Mouse (Mus musculus): ENCODE measurements around the gene Camkv. TPM values are rescaled to one million over a fixed set of nuclear protein-coding genes. Genes with fewer than 3 reads are reported as not detected.
A peak's percentile ranks its signal among the peaks of the same experiment; 100 is the strongest.

The Camkv gene
- total RNA-seq, 1 experiment: 21.5 TPM

DNA sequence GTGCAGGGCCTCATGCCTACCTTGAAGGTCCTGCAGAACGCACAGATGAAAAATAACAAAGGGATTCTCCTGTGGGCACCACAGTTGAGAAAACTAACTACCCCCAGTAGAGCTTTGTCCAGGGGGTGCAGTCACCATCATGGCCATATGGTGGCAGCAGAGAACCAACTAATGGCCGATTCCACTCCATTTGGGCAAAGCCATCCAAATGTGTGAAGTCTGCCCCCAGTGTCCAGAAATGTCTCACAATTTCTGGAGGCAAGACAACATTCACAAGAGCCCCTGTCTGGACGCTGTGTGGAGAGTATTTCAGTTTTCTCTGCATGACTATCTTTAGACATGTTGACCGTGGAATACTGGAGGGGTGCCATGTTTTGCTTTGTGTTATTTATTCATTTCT lies 30.7 kb upstream of the Camkv start:
- DNase-seq (ENCODE audit: low read depth, low spot score): peak; percentile 84
- H3K4me1 ChIP-seq (ENCODE audit: control insufficient read depth in 2 of 2, insufficient read depth in 2 of 2, low read length in 2 of 2, poor library complexity in 1 of 2): peaks cover 0 to 8% of the 10 kb centered on the region in 2 experiments; a peak in 2 of 4 replicates
- H3K9me3 ChIP-seq (ENCODE audit: control insufficient read depth, insufficient read depth, low read depth, low read length): no peaks in the 10 kb centered on the region
- no peaks in the 10 kb centered on the region for H3K36me3 ChIP-seq (ENCODE audit: control insufficient read depth, insufficient read depth, low read length, poor library complexity, severe bottlenecking)
- no peak overlapping the region for H3K4me3 ChIP-seq (ENCODE audit: insufficient read depth in 1 of 2, low read depth in 1 of 2, low read length in 2 of 2, poor library complexity in 1 of 2, severe bottlenecking in 1 of 2)
- H3K9ac ChIP-seq (ENCODE audit: insufficient read depth, low read depth, low read length, poor library complexity, severe bottlenecking): no peak overlapping the region
- TF ChIP-seq HCFC1 (IDR thresholded peaks at IDR 0.05; ENCODE audit: borderline replicate concordance, insufficient read depth, low read length): peak; percentile 68; the same call in 1 of the 2 replicates
- TF ChIP-seq ZNF384 (IDR thresholded peaks at IDR 0.05; ENCODE audit: low read depth, low read length): 0 out of 2 replicates have a peak, but pooled peaks have one; percentile 23
- TF ChIP-seq ZC3H11A (IDR thresholded peaks at IDR 0.05; ENCODE audit: borderline replicate concordance, low read depth, low read length): peak; percentile 92
- no peak for TF ChIP-seq CHD2 (IDR thresholded peaks at IDR 0.05; ENCODE audit: low read depth, low read length)
- in situ Hi-C loops (cut with MboI; ENCODE audit: low sequenced_read_pairs in 2 of 2, unreplicated experiment in 2 of 2): loop anchor here in 1 of 2 experiments (5.0 kb wide), 1 partner anchor 163 kb away; no protein-coding TSS in a partner anchor
- no peak overlapping the region for H3K27ac ChIP-seq (ENCODE audit: insufficient read depth, low read depth, low read length, poor library complexity, severe bottlenecking)

DNA sequence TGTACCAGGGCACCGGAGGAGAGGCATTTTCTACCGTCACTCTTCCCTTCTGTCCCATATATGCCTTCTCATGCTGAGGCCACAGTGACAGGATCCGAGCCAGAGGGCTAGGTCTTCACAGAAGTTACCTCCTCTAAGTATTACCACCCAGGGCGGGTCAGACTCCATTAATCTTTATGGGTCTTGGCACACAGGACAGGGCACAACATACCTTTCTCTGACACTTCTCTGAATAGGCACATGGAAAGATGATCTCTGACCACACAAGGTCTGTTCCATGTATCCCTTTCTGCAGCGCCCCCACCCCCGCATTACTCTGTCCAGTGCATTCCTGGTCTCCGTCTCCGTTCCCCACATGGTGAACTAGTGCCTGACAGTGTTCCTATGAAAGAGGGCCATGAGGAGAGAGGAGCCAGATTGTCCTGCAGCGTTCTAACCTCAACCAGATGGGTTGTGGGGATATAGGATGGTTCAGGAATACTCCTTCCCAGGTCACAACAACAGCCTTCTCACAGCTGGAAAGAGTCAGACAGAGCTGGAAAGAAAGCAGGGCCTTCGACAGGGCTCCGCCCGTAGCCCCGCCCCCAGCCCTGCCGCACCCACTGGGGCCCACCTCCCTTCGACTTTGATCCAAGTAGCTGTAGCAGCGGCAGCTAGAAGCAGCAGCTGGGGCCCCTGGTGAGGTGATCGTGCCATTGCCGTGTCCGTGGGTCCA lies 29.1 kb upstream of the Camkv start, which contains the start of gene Mst1r:
Gene Mst1r (plus strand): TSS at position 622 of the 715 bp plus-strand sequence.
- Histone ChIP-seq H3K9ac (ENCODE audit: insufficient read depth, low read depth, low read length, poor library complexity, severe bottlenecking) (peak within 1 kb of the TSS; percentile 36; the same call in 1 of the 2 replicates), H3K27ac (ENCODE audit: insufficient read depth, low read depth, low read length, poor library complexity, severe bottlenecking) (no peak within 1 kb of the TSS), H3K4me1 (ENCODE audit: control insufficient read depth in 2 of 2, insufficient read depth in 2 of 2, low read length in 2 of 2, poor library complexity in 1 of 2) (peaks cover 0 to 5% of the 10 kb centered on the region in 2 experiments; a peak in 2 of 4 replicates), H3K36me3 (ENCODE audit: control insufficient read depth, insufficient read depth, low read length, poor library complexity, severe bottlenecking) (no peaks in the 10 kb centered on the region), H3K4me3 (ENCODE audit: insufficient read depth in 1 of 2, low read depth in 1 of 2, low read length in 2 of 2, poor library complexity in 1 of 2, severe bottlenecking in 1 of 2) (peak within 1 kb of the TSS; percentile 65 to 77; a peak in 3 of 4 replicates), H3K9me3 (ENCODE audit: control insufficient read depth, insufficient read depth, low read depth, low read length) (no peaks in the 10 kb centered on the region)
- peak; percentile 58 for DNase-seq (ENCODE audit: low read depth, low spot score)
- TF ChIP-seq MAFK (IDR thresholded peaks at IDR 0.05; ENCODE audit: insufficient read depth, low read depth, low read length): no peak
- no peak for TF ChIP-seq CHD2 (IDR thresholded peaks at IDR 0.05; ENCODE audit: low read depth, low read length)
- no peak for TF ChIP-seq HCFC1 (IDR thresholded peaks at IDR 0.05; ENCODE audit: borderline replicate concordance, insufficient read depth, low read length)
- no peak for TF ChIP-seq ZNF384 (IDR thresholded peaks at IDR 0.05; ENCODE audit: low read depth, low read length)
- TF ChIP-seq ZC3H11A (IDR thresholded peaks at IDR 0.05; ENCODE audit: borderline replicate concordance, low read depth, low read length): no peak
- in situ Hi-C loops (cut with MboI; ENCODE audit: low sequenced_read_pairs in 2 of 2, unreplicated experiment in 2 of 2): no loop called here

DNA sequence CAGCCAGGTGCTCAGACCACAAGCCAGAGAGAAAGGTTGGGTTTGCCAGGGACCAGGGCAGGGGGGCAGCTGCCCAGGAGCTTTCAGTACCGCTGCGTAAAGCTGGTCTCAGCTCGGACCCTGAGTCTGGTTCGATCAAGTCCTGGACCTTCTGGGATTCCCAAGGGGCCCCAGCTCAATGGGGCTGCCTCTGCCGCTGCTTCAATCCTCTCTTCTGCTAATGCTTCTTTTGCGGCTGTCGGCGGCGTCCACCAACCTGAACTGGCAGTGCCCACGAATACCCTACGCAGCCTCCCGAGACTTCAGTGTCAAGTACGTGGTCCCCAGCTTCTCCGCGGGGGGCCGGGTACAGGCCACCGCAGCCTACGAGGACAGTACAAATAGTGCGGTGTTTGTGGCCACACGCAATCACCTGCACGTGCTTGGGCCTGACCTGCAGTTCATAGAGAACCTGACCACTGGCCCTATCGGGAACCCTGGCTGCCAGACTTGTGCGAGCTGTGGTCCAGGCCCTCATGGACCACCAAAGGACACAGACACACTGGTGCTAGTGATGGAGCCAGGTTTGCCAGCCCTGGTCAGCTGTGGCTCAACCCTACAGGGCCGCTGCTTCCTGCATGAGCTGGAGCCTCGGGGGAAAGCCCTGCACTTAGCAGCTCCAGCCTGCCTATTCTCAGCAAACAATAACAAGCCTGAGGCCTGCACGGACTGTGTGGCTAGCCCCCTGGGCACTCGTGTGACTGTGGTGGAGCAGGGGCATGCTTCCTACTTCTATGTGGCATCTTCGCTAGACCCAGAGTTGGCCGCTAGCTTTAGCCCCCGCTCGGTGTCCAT lies 28.3 kb upstream of the Camkv start:
- TF ChIP-seq CHD2 (IDR thresholded peaks at IDR 0.05; ENCODE audit: low read depth, low read length): no peak
- no peak for TF ChIP-seq ZNF384 (IDR thresholded peaks at IDR 0.05; ENCODE audit: low read depth, low read length)
- TF ChIP-seq ZC3H11A (IDR thresholded peaks at IDR 0.05; ENCODE audit: borderline replicate concordance, low read depth, low read length): no peak
- TF ChIP-seq MAFK (IDR thresholded peaks at IDR 0.05; ENCODE audit: insufficient read depth, low read depth, low read length): no peak
- TF ChIP-seq HCFC1 (IDR thresholded peaks at IDR 0.05; ENCODE audit: borderline replicate concordance, insufficient read depth, low read length): no peak
- Histone ChIP-seq H3K4me1 (ENCODE audit: control insufficient read depth in 2 of 2, insufficient read depth in 2 of 2, low read length in 2 of 2, poor library complexity in 1 of 2) (peaks cover 0 to 3% of the 10 kb centered on the region in 2 experiments; a peak in 2 of 4 replicates), H3K4me3 (ENCODE audit: insufficient read depth in 1 of 2, low read depth in 1 of 2, low read length in 2 of 2, poor library complexity in 1 of 2, severe bottlenecking in 1 of 2) (peak overlapping the region; percentile 65 to 77; a peak in 3 of 4 replicates), H3K36me3 (ENCODE audit: control insufficient read depth, insufficient read depth, low read length, poor library complexity, severe bottlenecking) (no peaks in the 10 kb centered on the region), H3K27ac (ENCODE audit: insufficient read depth, low read depth, low read length, poor library complexity, severe bottlenecking) (no peak overlapping the region), H3K9me3 (ENCODE audit: control insufficient read depth, insufficient read depth, low read depth, low read length) (no peaks in the 10 kb centered on the region), H3K9ac (ENCODE audit: insufficient read depth, low read depth, low read length, poor library complexity, severe bottlenecking) (peak overlapping the region; percentile 36; the same call in 1 of the 2 replicates)
- in situ Hi-C loops (cut with MboI; ENCODE audit: low sequenced_read_pairs in 2 of 2, unreplicated experiment in 2 of 2): no loop called here
- no peak for DNase-seq (ENCODE audit: low read depth, low spot score)

DNA sequence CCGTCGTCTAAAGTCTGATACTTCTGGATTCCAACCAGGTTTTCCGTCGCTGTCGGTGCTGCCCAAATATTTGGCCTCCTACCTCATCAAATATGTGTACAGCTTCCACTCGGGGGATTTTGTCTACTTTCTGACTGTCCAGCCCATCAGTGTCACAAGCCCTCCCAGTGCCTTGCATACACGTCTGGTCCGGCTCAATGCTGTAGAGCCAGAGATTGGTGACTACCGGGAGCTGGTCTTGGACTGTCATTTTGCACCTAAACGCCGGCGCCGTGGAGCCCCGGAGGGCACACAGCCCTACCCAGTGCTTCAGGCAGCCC lies 27.7 kb upstream of the Camkv start:
- DNase-seq (ENCODE audit: low read depth, low spot score): no peak
- Histone ChIP-seq H3K36me3 (ENCODE audit: control insufficient read depth, insufficient read depth, low read length, poor library complexity, severe bottlenecking) (no peaks in the 10 kb centered on the region), H3K4me1 (ENCODE audit: control insufficient read depth in 2 of 2, insufficient read depth in 2 of 2, low read length in 2 of 2, poor library complexity in 1 of 2) (peaks cover 0 to 3% of the 10 kb centered on the region in 2 experiments; a peak in 2 of 4 replicates), H3K9ac (ENCODE audit: insufficient read depth, low read depth, low read length, poor library complexity, severe bottlenecking) (no peak overlapping the region), H3K27ac (ENCODE audit: insufficient read depth, low read depth, low read length, poor library complexity, severe bottlenecking) (no peak overlapping the region), H3K9me3 (ENCODE audit: control insufficient read depth, insufficient read depth, low read depth, low read length) (no peaks in the 10 kb centered on the region), H3K4me3 (ENCODE audit: insufficient read depth in 1 of 2, low read depth in 1 of 2, low read length in 2 of 2, poor library complexity in 1 of 2, severe bottlenecking in 1 of 2) (no peak overlapping the region)
- TF ChIP-seq MAFK (IDR thresholded peaks at IDR 0.05; ENCODE audit: insufficient read depth, low read depth, low read length) (no peak), CHD2 (IDR thresholded peaks at IDR 0.05; ENCODE audit: low read depth, low read length) (no peak), ZNF384 (IDR thresholded peaks at IDR 0.05; ENCODE audit: low read depth, low read length) (no peak), ZC3H11A (IDR thresholded peaks at IDR 0.05; ENCODE audit: borderline replicate concordance, low read depth, low read length) (no peak), HCFC1 (IDR thresholded peaks at IDR 0.05; ENCODE audit: borderline replicate concordance, insufficient read depth, low read length) (no peak)
- in situ Hi-C loops (cut with MboI; ENCODE audit: low sequenced_read_pairs in 2 of 2, unreplicated experiment in 2 of 2): no loop called here
